Mouse (Mus musculus): ENCODE results near the gene Kdm6b. TPM values are rescaled to one million over a fixed set of nuclear protein-coding genes. Genes with fewer than 3 reads are reported as not detected.

Gene Kdm6b
- polyA plus RNA-seq, 1 experiment from 2014 or later, result 42.0 TPM

GRCm38 (mm10) chr11:69368356-69369214 lies 44.9 kb downstream of the Kdm6b start:
- peak overlapping the region; percentile 84 for H3K4me2 ChIP-seq (ENCODE audit: low read depth)
- H3K9me3 ChIP-seq (ENCODE audit: control insufficient read depth, low read length), result no peaks in the 10 kb centered on the region
- no peaks in the 10 kb centered on the region; the same call in 1 of the 2 replicates for H3K36me3 ChIP-seq (ENCODE audit: control insufficient read depth, insufficient read depth, low read length)
- ATAC-seq (ENCODE audit: insufficient read depth, low FRiP score, low TSS enrichment), result peak; percentile 39; the same call in 1 of the 2 replicates
- WGBS, result under 1% methylated on average over 57 of the region's 106 CpGs
- H3K27ac ChIP-seq (ENCODE audit: low read depth, low read length), result peak overlapping the region; percentile 100
- no peaks in the 10 kb centered on the region for H3K27me3 ChIP-seq (ENCODE audit: control insufficient read depth, insufficient read depth, low read length)
- peak overlapping the region; percentile 99 for H3K9ac ChIP-seq (ENCODE audit: low read length)
- peak overlapping the region; percentile 96 for H3K4me3 ChIP-seq (ENCODE audit: low read depth, low read length)
- H3K4me1 ChIP-seq (ENCODE audit: control insufficient read depth, insufficient read depth, low read length), result peaks cover 50% of the 10 kb centered on the region
- peak; percentile 70 for DNase-seq (ENCODE audit: low spot score)

DNA sequence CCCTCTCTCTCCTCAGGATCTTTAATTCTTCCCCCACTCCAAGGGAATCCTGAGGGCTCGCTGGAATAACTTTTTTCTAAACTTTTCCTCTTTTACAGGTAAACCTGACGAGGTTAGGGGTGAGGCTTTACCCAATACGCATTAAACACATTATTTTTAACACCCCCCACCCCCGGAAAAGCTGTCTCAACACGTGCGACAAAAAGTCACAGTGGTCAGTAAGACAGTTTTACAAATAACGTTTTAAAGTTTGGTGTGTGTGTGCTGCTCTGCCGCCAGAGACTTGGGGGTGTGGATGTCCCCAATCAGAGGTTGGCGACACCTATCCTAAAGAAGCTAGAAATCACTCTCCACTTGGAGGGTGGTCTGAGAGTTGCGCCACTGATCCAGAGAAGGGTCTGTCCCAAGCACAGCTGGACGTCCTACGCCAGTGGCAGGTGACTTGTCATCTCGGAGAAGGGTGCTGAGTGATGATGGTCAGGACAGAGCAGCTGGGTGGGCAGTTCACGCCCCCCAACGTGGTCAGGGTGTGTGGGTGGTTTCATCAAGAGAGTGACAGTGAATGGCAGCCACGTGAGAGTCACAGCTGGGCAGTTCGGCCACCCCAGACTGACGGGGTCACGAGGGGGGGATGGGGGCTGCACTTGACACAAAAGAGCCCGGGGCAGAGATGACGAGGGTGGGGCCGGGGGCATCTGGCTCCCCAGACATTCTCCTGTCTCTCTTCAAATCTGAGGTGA lies 45.7 kb downstream of the Kdm6b start:
- peaks cover 50% of the 10 kb centered on the region for H3K4me1 ChIP-seq (ENCODE audit: control insufficient read depth, insufficient read depth, low read length)
- H3K9me3 ChIP-seq (ENCODE audit: control insufficient read depth, low read length), result no peaks in the 10 kb centered on the region
- ATAC-seq (ENCODE audit: insufficient read depth, low FRiP score, low TSS enrichment), result 0 out of 2 replicates have a peak, but pooled peaks have one; percentile 25
- peak overlapping the region; percentile 100 for H3K27ac ChIP-seq (ENCODE audit: low read depth, low read length)
- peaks cover 3% of the 10 kb centered on the region; the same call in 1 of the 2 replicates for H3K36me3 ChIP-seq (ENCODE audit: control insufficient read depth, insufficient read depth, low read length)
- peak overlapping the region; percentile 96 for H3K4me3 ChIP-seq (ENCODE audit: low read depth, low read length)
- WGBS, result 1% methylated on average over 22 of the region's 22 CpGs
- H3K4me2 ChIP-seq (ENCODE audit: low read depth), result peak overlapping the region; percentile 84
- peak overlapping the region; percentile 99 for H3K9ac ChIP-seq (ENCODE audit: low read length)
- no peak for DNase-seq (ENCODE audit: low spot score)
- no peaks in the 10 kb centered on the region for H3K27me3 ChIP-seq (ENCODE audit: control insufficient read depth, insufficient read depth, low read length)

- Histone ChIP-seq H3K4me3 (ENCODE audit: low read depth, low read length) (peak overlapping the region; percentile 96), H3K27ac (ENCODE audit: low read depth, low read length) (peak overlapping the region; percentile 100), H3K4me1 (ENCODE audit: control insufficient read depth, insufficient read depth, low read length) (peaks cover 47% of the 10 kb centered on the region), H3K9ac (ENCODE audit: low read length) (peak overlapping the region; percentile 99), H3K27me3 (ENCODE audit: control insufficient read depth, insufficient read depth, low read length) (no peaks in the 10 kb centered on the region), H3K36me3 (ENCODE audit: control insufficient read depth, insufficient read depth, low read length) (peaks cover 7% of the 10 kb centered on the region), H3K4me2 (ENCODE audit: low read depth) (peak overlapping the region; percentile 84), H3K9me3 (ENCODE audit: control insufficient read depth, low read length) (no peaks in the 10 kb centered on the region)
- WGBS, result 0% methylated on average over 22 of the region's 22 CpGs
- DNase-seq (ENCODE audit: low spot score), result peak; percentile 53
- no peak for ATAC-seq (ENCODE audit: insufficient read depth, low FRiP score, low TSS enrichment)
Measured at GRCm38 (mm10) chr11:69366855-69367615, 46.4 kb downstream of the Kdm6b start.

DNA sequence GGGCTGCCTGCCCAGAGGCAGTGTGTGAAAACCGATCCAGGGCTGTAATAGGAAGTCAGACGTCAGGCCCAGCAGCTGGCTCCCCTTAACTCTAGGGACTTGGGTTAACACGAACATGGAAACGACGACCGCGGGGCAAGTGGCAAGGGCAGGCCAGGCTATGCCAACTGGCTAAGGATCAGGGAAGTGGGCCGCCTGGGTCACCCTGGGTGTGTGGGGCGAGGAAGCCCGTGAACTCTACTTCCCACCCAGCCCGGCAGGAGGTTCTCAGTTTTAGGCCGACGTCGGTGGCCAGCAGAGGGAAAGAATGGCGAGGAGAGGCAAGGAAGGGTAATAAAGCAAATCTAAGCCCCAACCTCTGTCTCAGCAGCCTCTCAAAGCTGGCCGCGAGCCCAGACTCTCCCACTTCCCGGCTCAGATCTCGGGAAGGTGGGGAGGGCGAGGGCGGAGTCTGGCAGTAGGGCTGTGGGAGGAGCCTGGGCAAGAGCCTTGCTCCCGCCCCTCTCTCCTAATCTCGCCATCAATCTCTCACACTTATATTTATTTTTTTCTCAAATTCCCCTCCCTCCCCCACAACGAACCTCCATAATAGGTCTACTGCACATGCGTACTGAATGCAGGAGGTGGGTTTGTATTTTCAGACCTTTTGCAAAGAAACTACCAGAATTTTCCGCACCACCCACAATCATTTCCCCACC lies 47.2 kb downstream of the Kdm6b start:
- peak overlapping the region; percentile 55 for H3K9ac ChIP-seq (ENCODE audit: low read length)
- H3K27ac ChIP-seq (ENCODE audit: low read depth, low read length), result peak overlapping the region; percentile 100
- ATAC-seq (ENCODE audit: insufficient read depth, low FRiP score, low TSS enrichment), result peak; percentile 80
- H3K9me3 ChIP-seq (ENCODE audit: control insufficient read depth, low read length), result no peaks in the 10 kb centered on the region
- peaks cover 15% of the 10 kb centered on the region for H3K36me3 ChIP-seq (ENCODE audit: control insufficient read depth, insufficient read depth, low read length)
- DNase-seq (ENCODE audit: low spot score), result peak; percentile 92
- peaks cover 39% of the 10 kb centered on the region for H3K4me1 ChIP-seq (ENCODE audit: control insufficient read depth, insufficient read depth, low read length)
- H3K4me2 ChIP-seq (ENCODE audit: low read depth), result peak overlapping the region; percentile 84
- H3K4me3 ChIP-seq (ENCODE audit: low read depth, low read length), result peak overlapping the region; percentile 96
- no peaks in the 10 kb centered on the region for H3K27me3 ChIP-seq (ENCODE audit: control insufficient read depth, insufficient read depth, low read length)
- 1% methylated on average over 26 of the region's 26 CpGs for WGBS

- H3K27ac ChIP-seq (ENCODE audit: low read depth, low read length), result peak overlapping the region; percentile 100
- DNase-seq (ENCODE audit: low spot score) (no peak), ATAC-seq (ENCODE audit: insufficient read depth, low FRiP score, low TSS enrichment) (no peak)
- H3K36me3 ChIP-seq (ENCODE audit: control insufficient read depth, insufficient read depth, low read length), result peaks cover 17% of the 10 kb centered on the region
- H3K9me3 ChIP-seq (ENCODE audit: control insufficient read depth, low read length), result no peaks in the 10 kb centered on the region
- peaks cover 33% of the 10 kb centered on the region for H3K4me1 ChIP-seq (ENCODE audit: control insufficient read depth, insufficient read depth, low read length)
- peak overlapping the region; percentile 55 for H3K9ac ChIP-seq (ENCODE audit: low read length)
- H3K27me3 ChIP-seq (ENCODE audit: control insufficient read depth, insufficient read depth, low read length), result no peaks in the 10 kb centered on the region
- WGBS, result 26% methylated on average over 6 of the region's 6 CpGs
- peak overlapping the region; percentile 84 for H3K4me2 ChIP-seq (ENCODE audit: low read depth)
- H3K4me3 ChIP-seq (ENCODE audit: low read depth, low read length), result peak overlapping the region; percentile 96
Measured at GRCm38 (mm10) chr11:69365722-69366121, 47.8 kb downstream of the Kdm6b start.

GRCm38 (mm10) chr11:69364910-69365309 lies 48.6 kb downstream of the Kdm6b start:
- no peak overlapping the region; the same call in 1 of the 2 replicates for H3K4me3 ChIP-seq (ENCODE audit: low read depth, low read length)
- H3K27me3 ChIP-seq (ENCODE audit: control insufficient read depth, insufficient read depth, low read length), result no peaks in the 10 kb centered on the region
- H3K4me1 ChIP-seq (ENCODE audit: control insufficient read depth, insufficient read depth, low read length), result peaks cover 29% of the 10 kb centered on the region
- no peaks in the 10 kb centered on the region for H3K9me3 ChIP-seq (ENCODE audit: control insufficient read depth, low read length)
- under 1% methylated on average over 6 of the region's 6 CpGs for WGBS
- H3K4me2 ChIP-seq (ENCODE audit: low read depth), result peak overlapping the region; percentile 84
- peaks cover 17% of the 10 kb centered on the region for H3K36me3 ChIP-seq (ENCODE audit: control insufficient read depth, insufficient read depth, low read length)
- DNase-seq (ENCODE audit: low spot score), result peak; percentile 63
- peak overlapping the region; percentile 72 for H3K27ac ChIP-seq (ENCODE audit: low read depth, low read length)
- no peak; the same call in 1 of the 2 replicates for ATAC-seq (ENCODE audit: insufficient read depth, low FRiP score, low TSS enrichment)
- peak overlapping the region; percentile 55 for H3K9ac ChIP-seq (ENCODE audit: low read length)

DNA sequence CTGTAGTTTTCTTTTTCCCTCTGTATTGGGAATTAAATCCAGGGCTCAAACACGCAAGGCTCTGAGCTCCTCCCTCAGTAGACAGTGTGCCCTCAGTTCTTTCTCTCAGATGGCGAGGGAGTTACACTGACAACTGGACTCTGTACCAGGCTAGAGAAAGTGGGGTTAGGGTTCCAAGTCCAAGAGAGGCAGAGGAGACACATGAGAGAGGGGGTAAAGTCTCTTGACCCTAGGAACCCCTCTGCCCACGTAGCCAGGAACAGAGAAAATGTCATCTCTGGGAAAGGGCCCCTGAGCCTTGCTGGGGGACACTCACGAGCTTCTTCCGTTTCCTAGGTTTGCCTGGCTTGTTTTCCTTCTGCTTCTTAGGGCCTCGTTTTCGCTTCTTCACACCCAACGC lies 49.1 kb downstream of the Kdm6b start:
- Histone ChIP-seq H3K36me3 (ENCODE audit: control insufficient read depth, insufficient read depth, low read length) (peaks cover 20% of the 10 kb centered on the region), H3K4me2 (ENCODE audit: low read depth) (peak overlapping the region; percentile 84; the same call in 1 of the 2 replicates), H3K27ac (ENCODE audit: low read depth, low read length) (0 out of 2 replicates have a peak overlapping the region, but pooled peaks have one; percentile 72), H3K9ac (ENCODE audit: low read length) (peak overlapping the region; percentile 23; the same call in 1 of the 2 replicates), H3K4me1 (ENCODE audit: control insufficient read depth, insufficient read depth, low read length) (peaks cover 26% of the 10 kb centered on the region), H3K4me3 (ENCODE audit: low read depth, low read length) (no peak overlapping the region), H3K9me3 (ENCODE audit: control insufficient read depth, low read length) (no peaks in the 10 kb centered on the region), H3K27me3 (ENCODE audit: control insufficient read depth, insufficient read depth, low read length) (no peaks in the 10 kb centered on the region)
- ATAC-seq (ENCODE audit: insufficient read depth, low FRiP score, low TSS enrichment), result no peak
- no peak for DNase-seq (ENCODE audit: low spot score)
- WGBS, result 64% methylated on average over 8 of the region's 8 CpGs
